Mouse (Mus musculus) limb, embryonic 11.5 days (tissue): ENCODE measurements around the gene Gng3. TPM values are rescaled to one million over a fixed set of nuclear protein-coding genes. Genes with fewer than 3 reads are reported as not detected.

Source experiments
- ATAC-seq: fragments of 200-750 bp; cut with Nextera tagmentation; 2 replicates; pipeline ENCODE4 v1.8.0; 2017; ENCODE audit warnings: low read depth; ENCODE audit not compliant: insufficient number of reproducible peaks, low FRiP score, low TSS enrichment
- DNase-seq: peaks from one replicate; pipeline ENCODE4 v3.0.0-alpha.2; 2015; ENCODE audit warnings: low spot score
- H3K27ac ChIP-seq: fragments of 300-500 bp; sonication (generic); replicated peaks from 2 replicates; pipeline ENCODE4 v1.5.1; 2014; ENCODE audit warnings: low read depth, mild to moderate bottlenecking, low read length
- H3K27me3 ChIP-seq: fragments of 300-500 bp; sonication (generic); 2 replicates; pipeline ENCODE4 v1.6.1; 2014; ENCODE audit warnings: mild to moderate bottlenecking, low read length, mixed read lengths; ENCODE audit not compliant: control insufficient read depth, insufficient read depth
- H3K36me3 ChIP-seq: fragments of 300-500 bp; sonication (generic); 2 replicates; pipeline ENCODE4 v1.6.1; 2014; ENCODE audit warnings: mild to moderate bottlenecking, low read length, moderate library complexity, mixed read lengths; ENCODE audit not compliant: control insufficient read depth, insufficient read depth
- H3K4me1 ChIP-seq: fragments of 300-500 bp; sonication (generic); 2 replicates; pipeline ENCODE4 v1.6.1; 2014; ENCODE audit warnings: low read length, mixed read lengths; ENCODE audit not compliant: control insufficient read depth, insufficient read depth
- H3K4me2 ChIP-seq: fragments of 300-500 bp; sonication (generic); 2 replicates; pipeline ENCODE4 v1.6.1; 2014; ENCODE audit warnings: low read depth, mild to moderate bottlenecking, moderate library complexity; ENCODE audit not compliant: severe bottlenecking
- H3K4me3 ChIP-seq: fragments of 300-500 bp; sonication (generic); 2 replicates; pipeline ENCODE4 v1.5.1; 2014; ENCODE audit warnings: low read depth, low read length
- H3K9ac ChIP-seq: fragments of 300-500 bp; sonication (generic); 2 replicates; pipeline ENCODE4 v1.6.1; 2014; ENCODE audit warnings: mild to moderate bottlenecking, low read length
- H3K9me3 ChIP-seq: fragments of 300-500 bp; sonication (generic); 2 replicates; pipeline ENCODE4 v1.6.1; 2016; ENCODE audit warnings: low read length; ENCODE audit not compliant: control insufficient read depth
- WGBS: fragments of 180-500 bp; shearing (Covaris S2); extraction: QIAGEN DNeasy Blood & Tissue Kit; methylation state at CpG from one replicate; pipeline ENCODE4 v1.1.7; 2014; 5-methylcytosine and 5-hydroxymethylcytosine counted together
- polyA plus RNA-seq: library from polyadenylated mRNA; unstranded; fragments of >200 nt; fragmentation: Nextera tagmentation; extraction: Ambion mirVana; gene quantifications from 2 replicates; pipeline ENCODE4 v1.2.1, GENCODE M21; 2014

Gng3 gene
- polyA plus RNA-seq, 1 experiment from 2014 or later, result 9.6 TPM

DNA sequence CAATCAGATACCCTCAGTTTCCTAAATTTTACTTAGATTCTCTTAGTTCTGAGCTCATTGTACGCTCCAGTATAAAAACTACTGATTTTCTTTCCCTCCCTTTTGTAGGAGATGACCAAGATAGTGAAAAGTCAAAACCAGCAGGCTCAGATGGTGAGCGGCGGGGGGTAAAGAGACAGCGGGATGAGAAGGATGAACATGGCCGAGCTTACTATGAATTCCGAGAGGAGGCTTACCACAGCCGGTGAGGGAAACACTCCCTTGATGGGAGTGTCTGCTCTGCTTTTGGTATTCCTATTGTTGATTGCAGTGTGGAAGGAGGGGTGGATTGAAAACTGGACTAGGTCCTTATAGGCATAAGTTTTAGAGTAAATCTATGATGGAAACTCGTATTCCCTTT, 16.3 kb downstream of the Gng3 start:
- Histone ChIP-seq H3K9me3 (no peaks in the 10 kb centered on the region), H3K4me1 (peaks cover 6% of the 10 kb centered on the region), H3K27me3 (no peaks in the 10 kb centered on the region), H3K9ac (no peak overlapping the region), H3K36me3 (peaks cover 17% of the 10 kb centered on the region), H3K4me2 (peak overlapping the region; percentile 63; the same call in 1 of the 2 replicates), H3K27ac (no peak overlapping the region), H3K4me3 (peak overlapping the region; percentile 5; the same call in 1 of the 2 replicates)
- no peak for DNase-seq
- WGBS, result 89% methylated on average over 8 of the region's 8 CpGs
- ATAC-seq, result no peak

DNA sequence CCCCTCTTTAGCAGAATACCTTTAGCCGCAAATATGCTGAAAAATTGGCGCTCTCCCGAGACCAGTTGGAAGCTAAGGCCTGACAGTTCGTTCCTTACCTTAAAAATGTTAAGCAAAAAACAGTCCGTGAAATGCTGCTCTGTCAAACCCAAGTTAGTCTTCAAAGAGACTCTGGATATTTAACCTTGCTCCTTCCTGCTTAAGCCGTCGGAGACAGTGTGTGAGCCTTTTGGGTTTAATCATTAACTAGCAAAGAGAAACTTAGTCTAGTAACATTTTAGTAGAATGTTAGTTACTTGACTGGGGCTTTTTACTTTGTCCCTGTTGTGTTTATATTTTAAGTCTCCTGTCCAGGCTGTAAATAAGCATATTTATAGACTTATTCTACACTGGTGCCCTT, 17.8 kb downstream of the Gng3 start:
- 2% methylated on average over 7 of the region's 7 CpGs for WGBS
- peaks cover 10% of the 10 kb centered on the region; the same call in 1 of the 2 replicates for H3K36me3 ChIP-seq

DNA sequence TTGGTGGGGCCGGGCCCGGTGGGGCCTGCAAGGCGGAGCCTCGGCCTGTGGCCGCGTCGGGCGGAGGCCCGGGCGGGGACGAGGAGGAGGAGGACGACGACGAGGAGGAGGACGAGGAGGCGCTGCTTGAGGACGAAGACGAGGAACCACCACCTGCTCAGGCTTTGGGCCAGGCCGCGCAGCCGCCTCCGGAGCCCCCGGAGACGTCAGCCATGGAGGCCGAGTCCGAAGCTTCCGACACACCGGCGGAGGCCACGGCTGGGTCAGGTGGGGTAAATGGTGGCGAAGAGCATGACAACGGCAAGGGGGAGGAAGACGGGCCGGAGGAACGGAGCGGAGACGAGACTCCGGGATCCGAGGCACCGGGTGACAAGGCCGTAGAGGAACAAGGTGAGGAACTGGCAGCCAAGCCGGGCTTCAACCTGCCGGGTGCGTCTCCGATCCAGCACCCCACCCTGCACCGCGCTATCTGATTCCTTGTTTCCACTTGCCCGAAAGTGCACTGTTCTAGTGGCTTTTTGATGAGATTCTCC, 18.5 kb downstream of the Gng3 start:
- Histone ChIP-seq H3K4me3 (peak overlapping the region; percentile 100), H3K9ac (peak overlapping the region; percentile 95), H3K36me3 (peaks cover 10% of the 10 kb centered on the region; the same call in 1 of the 2 replicates), H3K4me1 (peaks cover 14% of the 10 kb centered on the region), H3K27ac (peak overlapping the region; percentile 98), H3K9me3 (no peaks in the 10 kb centered on the region), H3K4me2 (peak overlapping the region; percentile 63), H3K27me3 (no peaks in the 10 kb centered on the region)
- under 1% methylated on average over 47 of the region's 48 CpGs for WGBS
- DNase-seq, result no peak
- no peak for ATAC-seq

More for the DNA sequence above, 17.8 kb downstream of the Gng3 start:
- H3K4me2 ChIP-seq, result peak overlapping the region; percentile 63
- H3K9me3 ChIP-seq, result no peaks in the 10 kb centered on the region
- DNase-seq, result no peak
- no peak for ATAC-seq
- peak overlapping the region; percentile 95 for H3K9ac ChIP-seq
- peaks cover 14% of the 10 kb centered on the region for H3K4me1 ChIP-seq
- H3K27ac ChIP-seq, result peak overlapping the region; percentile 98; the same call in 1 of the 2 replicates
- peak overlapping the region; percentile 100 for H3K4me3 ChIP-seq
- H3K27me3 ChIP-seq, result no peaks in the 10 kb centered on the region

DNA sequence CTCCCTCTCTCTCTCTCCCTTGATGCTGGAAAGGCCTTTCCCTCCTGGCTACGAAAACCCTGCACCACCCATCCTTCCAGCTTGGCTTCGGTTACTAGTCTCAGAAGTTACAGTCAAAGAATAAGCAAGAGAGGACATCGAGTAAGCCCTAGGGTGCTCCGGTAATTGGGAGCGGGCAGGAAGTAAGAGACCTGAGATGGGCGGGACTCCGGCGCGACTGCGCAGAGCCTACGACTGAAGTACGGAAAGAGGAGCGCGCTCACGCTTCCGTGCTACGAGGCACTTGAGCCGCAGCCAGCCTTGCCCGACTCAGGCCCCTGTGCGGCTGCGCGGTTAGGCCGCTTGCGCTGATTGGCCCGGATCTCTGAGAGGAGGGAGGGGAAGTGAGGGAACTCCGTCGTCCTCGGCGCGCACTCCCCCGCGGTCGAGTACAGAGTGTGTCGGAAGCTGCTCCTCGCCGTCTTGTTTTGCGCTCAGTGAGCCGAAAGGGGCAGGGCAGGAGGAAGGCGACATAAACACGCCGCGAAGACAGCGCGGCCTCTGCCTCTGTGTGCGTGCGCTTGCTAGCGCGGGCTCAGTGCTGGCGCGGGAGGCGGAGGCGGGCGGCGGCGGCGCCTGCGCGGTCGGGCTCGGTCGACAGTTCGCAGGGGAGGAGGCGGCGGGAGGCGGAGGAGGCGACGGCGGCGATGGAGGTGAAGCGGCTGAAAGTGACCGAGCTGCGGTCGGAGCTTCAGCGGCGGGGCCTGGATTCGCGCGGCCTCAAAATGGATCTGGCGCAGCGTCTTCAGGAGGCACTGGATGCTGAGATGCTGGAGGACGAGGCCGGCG, 19.2 kb downstream of the Gng3 start, which contains the start of gene Hnrnpul2:
TSS of gene Hnrnpul2 (plus strand) at position 415 of the 828 bp plus-strand sequence.
- H3K4me3 ChIP-seq, result peak within 1 kb of the TSS; percentile 100
- H3K4me1 ChIP-seq, result peaks cover 14% of the 10 kb centered on the region
- H3K27ac ChIP-seq, result peak within 1 kb of the TSS; percentile 98
- WGBS, result under 1% methylated on average over 77 of the region's 83 CpGs
- ATAC-seq, result peak; percentile 96
- H3K27me3 ChIP-seq, result no peaks in the 10 kb centered on the region
- peak within 1 kb of the TSS; percentile 95 for H3K9ac ChIP-seq
- peak; percentile 95 for DNase-seq
- H3K4me2 ChIP-seq, result peak within 1 kb of the TSS; percentile 82
- H3K9me3 ChIP-seq, result no peaks in the 10 kb centered on the region
- peaks cover 7% of the 10 kb centered on the region; the same call in 1 of the 2 replicates for H3K36me3 ChIP-seq

DNA sequence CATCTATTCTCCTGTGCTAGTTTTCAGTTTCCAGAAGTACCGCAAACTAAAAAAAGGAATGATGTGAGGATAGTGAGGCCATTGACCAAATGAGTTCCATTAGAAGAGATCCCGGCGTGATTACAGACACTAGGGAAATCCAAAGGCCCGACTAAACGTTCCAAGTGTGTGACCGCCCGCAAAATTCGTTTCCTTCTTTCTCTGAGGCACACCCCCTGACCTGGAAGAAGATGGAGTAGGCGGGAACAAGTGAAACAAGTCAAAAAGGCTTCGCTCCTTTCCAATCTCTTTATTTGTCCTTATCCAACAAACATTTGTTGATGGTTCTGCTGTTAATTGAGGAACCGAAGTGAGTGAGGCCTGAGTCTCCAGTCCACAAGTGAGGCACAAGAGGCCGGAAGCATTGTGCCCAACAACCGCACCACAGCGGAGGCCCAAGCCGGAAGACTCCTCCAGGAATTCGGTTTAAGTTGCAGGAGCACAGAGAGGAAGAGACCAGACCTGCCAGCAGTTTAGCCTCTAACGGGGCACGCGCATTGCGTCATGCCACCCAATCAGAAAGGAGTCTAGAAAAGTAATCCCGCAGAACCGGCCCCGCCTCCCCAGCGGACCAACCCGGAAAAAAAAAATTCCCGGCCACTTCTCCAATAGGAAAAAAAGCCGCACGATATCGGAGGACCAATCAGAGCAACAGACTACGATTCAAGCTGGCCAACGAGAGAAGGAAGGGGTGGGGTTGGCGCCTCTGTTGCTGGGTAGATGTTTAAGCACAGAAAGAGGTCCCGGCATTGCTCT, 20.0 kb downstream of the Gng3 start, which contains the start of gene Ttc9c:
TSS of gene Ttc9c (minus strand) at position 533 of the 795 bp plus-strand sequence.
- Histone ChIP-seq H3K9ac (peak within 1 kb of the TSS; percentile 95), H3K4me2 (peak within 1 kb of the TSS; percentile 82), H3K27ac (peak within 1 kb of the TSS; percentile 98), H3K36me3 (peaks cover 13% of the 10 kb centered on the region; the same call in 1 of the 2 replicates), H3K27me3 (no peaks in the 10 kb centered on the region), H3K4me1 (peaks cover 14% of the 10 kb centered on the region), H3K9me3 (no peaks in the 10 kb centered on the region), H3K4me3 (peak within 1 kb of the TSS; percentile 100)
- ATAC-seq (peak; percentile 95), DNase-seq (peak; percentile 98)
- under 1% methylated on average over 33 of the region's 33 CpGs for WGBS

DNA sequence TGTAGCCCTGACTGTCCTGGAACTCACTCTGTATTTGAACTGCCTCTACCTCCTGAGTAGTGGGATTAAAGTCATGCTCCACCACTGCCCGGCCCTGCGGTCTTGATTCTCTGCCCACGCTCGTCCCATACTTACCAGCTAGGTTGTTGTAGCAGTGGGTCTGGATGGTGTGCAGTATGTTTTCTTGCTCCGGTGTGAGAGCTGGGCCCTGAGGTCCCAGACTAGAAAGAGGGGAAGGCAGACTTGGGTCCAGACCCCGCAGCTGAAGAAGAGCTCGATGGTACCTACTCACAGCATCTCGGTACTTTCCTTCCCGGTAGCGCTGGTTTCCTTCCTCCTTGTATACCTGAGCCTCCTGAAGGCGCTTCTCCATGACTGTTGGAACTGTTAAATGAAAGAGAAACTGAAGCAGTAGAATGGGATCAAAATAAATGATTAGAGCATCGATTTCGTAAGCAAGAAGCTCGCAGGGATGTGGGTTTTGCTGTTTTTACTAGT, 20.6 kb downstream of the Gng3 start:
- 30% methylated on average over 14 of the region's 14 CpGs for WGBS
- peaks cover 14% of the 10 kb centered on the region for H3K4me1 ChIP-seq
- no peaks in the 10 kb centered on the region for H3K27me3 ChIP-seq
- peak overlapping the region; percentile 91 for H3K27ac ChIP-seq
- H3K9ac ChIP-seq, result peak overlapping the region; percentile 76
- peaks cover 13% of the 10 kb centered on the region; the same call in 1 of the 2 replicates for H3K36me3 ChIP-seq
- H3K4me3 ChIP-seq, result peak overlapping the region; percentile 100
- ATAC-seq (no peak), DNase-seq (no peak)
- no peaks in the 10 kb centered on the region for H3K9me3 ChIP-seq
- H3K4me2 ChIP-seq, result peak overlapping the region; percentile 82

DNA sequence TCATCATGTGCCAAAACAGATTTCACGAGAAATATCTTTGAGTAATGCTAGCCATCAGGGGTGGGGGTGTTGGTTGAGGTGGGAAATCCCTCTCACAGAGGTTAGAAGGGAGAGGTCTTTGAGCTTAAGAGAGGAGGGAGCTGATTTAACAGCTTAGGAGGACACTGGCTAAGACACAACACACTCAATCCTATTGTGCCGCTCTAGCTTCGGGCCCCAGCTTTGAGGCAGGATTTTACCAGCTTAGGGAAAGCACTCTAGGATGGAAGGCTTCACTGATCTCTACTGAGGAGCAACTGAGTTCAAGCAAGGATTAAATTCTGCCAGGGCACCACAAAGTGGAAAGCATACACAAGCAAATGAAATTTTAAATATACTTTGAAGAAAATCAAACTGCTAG, 22.0 kb downstream of the Gng3 start:
- 91% methylated on average over 3 of the region's 3 CpGs for WGBS
- H3K4me1 ChIP-seq, result peaks cover 10% of the 10 kb centered on the region
- no peak for DNase-seq
- peaks cover 13% of the 10 kb centered on the region for H3K36me3 ChIP-seq
- H3K9ac ChIP-seq, result no peak overlapping the region
- ATAC-seq, result no peak
- no peak overlapping the region for H3K4me2 ChIP-seq
- 0 out of 2 replicates have a peak overlapping the region, but pooled peaks have one; percentile 0 for H3K4me3 ChIP-seq
- no peak overlapping the region for H3K27ac ChIP-seq
- no peaks in the 10 kb centered on the region for H3K27me3 ChIP-seq
- no peaks in the 10 kb centered on the region for H3K9me3 ChIP-seq

DNA sequence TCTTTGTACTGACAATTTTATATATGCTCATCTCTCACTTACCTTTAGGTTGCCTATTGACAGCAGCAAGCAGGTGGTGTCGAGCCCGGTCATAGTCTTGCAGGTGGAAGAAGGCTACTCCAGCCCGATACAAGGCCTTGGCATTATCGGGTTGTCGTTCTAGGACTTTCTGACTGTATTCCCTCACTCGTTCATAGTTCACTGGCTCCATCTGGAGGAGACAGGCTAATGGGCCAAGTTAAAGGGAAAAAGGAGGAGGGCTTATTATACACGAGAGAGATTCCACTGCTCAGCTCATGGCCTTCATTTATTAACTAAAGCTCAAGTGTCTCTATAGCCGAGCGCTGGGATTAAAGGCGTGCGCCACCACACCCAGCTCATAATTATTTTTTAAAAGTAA, 23.2 kb downstream of the Gng3 start:
- DNase-seq (no peak), ATAC-seq (no peak)
- H3K36me3 ChIP-seq, result peaks cover 16% of the 10 kb centered on the region
- H3K4me2 ChIP-seq, result no peak overlapping the region
- no peak overlapping the region for H3K27ac ChIP-seq
- H3K4me3 ChIP-seq, result no peak overlapping the region
- peaks cover 8% of the 10 kb centered on the region for H3K4me1 ChIP-seq
- 88% methylated on average over 11 of the region's 11 CpGs for WGBS
- no peak overlapping the region for H3K9ac ChIP-seq
- no peaks in the 10 kb centered on the region for H3K9me3 ChIP-seq
- no peaks in the 10 kb centered on the region for H3K27me3 ChIP-seq
